Mouse (Mus musculus) liver, embryonic 14.5 days (tissue): ENCODE results near the gene Anxa9. TPM values are rescaled to one million over a fixed set of nuclear protein-coding genes. Genes with fewer than 3 reads are reported as not detected.
A peak's percentile ranks its signal among the peaks of the same experiment; 100 is the strongest.

Source experiments
- ATAC-seq: fragments of 200-750 bp; cut with Nextera tagmentation; 2 replicates; pipeline ENCODE4 v1.8.0; 2017; ENCODE audit warnings: moderate number of reproducible peaks, mild to moderate bottlenecking, moderate library complexity; ENCODE audit not compliant: insufficient read depth
- DNase-seq, 3 experiments: peaks; one replicate each; pipeline ENCODE4 v3.0.0-alpha.2; 2012 to 2013; ENCODE audit warnings: low read depth in 3 of 3, low spot score in 3 of 3
- H3K27ac ChIP-seq: fragments of 300-500 bp; sonication (generic); 2 replicates; pipeline ENCODE4 v1.5.1; 2014; ENCODE audit warnings: moderate library complexity, mild to moderate bottlenecking, control low read depth, inconsistent platforms
- H3K27me3 ChIP-seq: fragments of 300-500 bp; sonication (generic); 2 replicates; pipeline ENCODE4 v1.6.1; 2014; ENCODE audit warnings: mild to moderate bottlenecking, low read length, moderate library complexity; ENCODE audit not compliant: control insufficient read depth, insufficient read depth
- H3K36me3 ChIP-seq: fragments of 300-500 bp; sonication (generic); replicated peaks from 2 replicates; pipeline ENCODE4 v1.6.1; 2014; ENCODE audit warnings: low read depth; ENCODE audit not compliant: control insufficient read depth, insufficient read depth
- H3K4me1 ChIP-seq, 2 experiments: fragments of 200-500 bp in 1 of 2; fragments of 300-500 bp in 1 of 2; sonication (generic) in 1 of 2; replicated peaks; 2 replicates each; pipeline ENCODE4 v1.6.1; 2012 to 2014; ENCODE audit warnings: antibody characterized with exemption in 1 of 2, inconsistent platforms in 1 of 2, low read length in 1 of 2; ENCODE audit not compliant: control insufficient read depth in 2 of 2, insufficient read depth in 2 of 2
- H3K4me2 ChIP-seq: fragments of 300-500 bp; sonication (generic); 2 replicates; pipeline ENCODE4 v1.6.1; 2014; ENCODE audit warnings: low read depth, mild to moderate bottlenecking, control low read depth, moderate library complexity
- H3K4me3 ChIP-seq, 2 experiments: fragments of 200-500 bp in 1 of 2; fragments of 300-500 bp in 1 of 2; sonication (generic) in 1 of 2; 2 replicates each; pipeline ENCODE4 v1.5.1; 2012 to 2014; ENCODE audit warnings: low read depth in 2 of 2, low read length in 2 of 2, mild to moderate bottlenecking in 2 of 2, control low read depth in 1 of 2, inconsistent platforms in 1 of 2, moderate library complexity in 1 of 2; ENCODE audit not compliant: insufficient read depth in 1 of 2
- H3K9ac ChIP-seq: fragments of 300-500 bp; sonication (generic); replicated peaks from 2 replicates; pipeline ENCODE4 v1.6.1; 2014; ENCODE audit warnings: mild to moderate bottlenecking, control low read depth, moderate library complexity
- H3K9me3 ChIP-seq: fragments of 300-500 bp; sonication (generic); 2 replicates; pipeline ENCODE4 v1.6.1; 2016; ENCODE audit warnings: low read length, mixed read lengths; ENCODE audit not compliant: control insufficient read depth
- CTCF ChIP-seq: IDR thresholded peaks from 2 replicates; pipeline ENCODE4 v1.5.1; 2016; ENCODE audit warnings: antibody characterized with exemption, low read depth, control low read depth
- EP300 ChIP-seq: IDR thresholded peaks from 2 replicates; pipeline ENCODE4 v1.6.1; 2016; ENCODE audit warnings: antibody characterized with exemption, low read depth
- WGBS: fragments of 180-500 bp; shearing (Covaris S2); extraction: QIAGEN DNeasy Blood & Tissue Kit; methylation state at CpG from one replicate; pipeline ENCODE4 v1.1.7; 2014; ENCODE audit not compliant: insufficient replicate concordance; 5-methylcytosine and 5-hydroxymethylcytosine counted together
- polyA plus RNA-seq, 2 experiments: library from polyadenylated mRNA; depleted of rRNA in 1 of 2; stranded (reverse) in 1 of 2; unstranded in 1 of 2; fragments of >200 nt; fragmentation: Nextera tagmentation in 1 of 2; extraction: Ambion mirVana in 1 of 2; gene quantifications; 2 replicates each; pipeline versions ENCODE4 v1.2.1 to v1.2.3; 2012 to 2014

Anxa9 gene
- polyA plus RNA-seq, 2 experiments, result 2.6 to 2.8 TPM

DNA sequence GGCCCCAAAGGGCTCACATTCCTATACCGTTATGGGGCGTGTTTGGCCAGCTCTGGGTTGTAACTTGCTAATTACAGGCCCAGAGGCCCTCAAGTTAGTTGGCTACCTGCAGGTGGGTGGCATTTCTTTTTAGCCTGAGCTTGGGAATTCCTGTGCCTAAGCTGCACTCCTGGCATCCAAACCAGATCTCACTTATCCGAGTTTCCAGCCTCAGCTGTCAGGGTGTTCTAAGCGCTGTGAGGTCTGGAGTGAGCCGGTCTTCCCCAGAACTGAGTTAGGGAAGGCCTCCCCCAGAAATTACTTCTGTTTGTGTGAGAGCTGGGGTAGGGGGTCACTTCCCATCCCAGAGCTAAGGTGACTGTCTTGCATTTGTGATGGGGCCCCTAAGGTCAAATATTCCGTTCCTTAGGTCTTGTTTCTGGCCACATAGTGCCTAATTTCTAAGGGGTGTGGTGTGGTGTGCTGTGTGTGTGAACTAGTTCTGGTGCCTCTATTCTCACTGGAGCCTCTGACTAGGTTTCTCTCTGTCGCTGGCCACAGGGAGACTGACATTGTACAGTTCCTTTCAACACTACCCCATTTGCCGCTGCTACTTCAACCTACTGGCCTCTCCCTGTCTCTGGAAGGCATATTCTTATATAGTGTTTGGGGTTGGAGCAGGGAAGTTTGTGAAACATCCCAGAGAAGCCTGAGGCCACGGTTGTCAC is 9.0 kb upstream of the Anxa9 start:
- TF ChIP-seq EP300 (no peak), CTCF (no peak)
- peak overlapping the region; percentile 80 to 93 for H3K4me3 ChIP-seq
- H3K4me2 ChIP-seq, result peak overlapping the region; percentile 99
- H3K36me3 ChIP-seq, result peaks cover 17% of the 10 kb centered on the region
- peaks cover 45 to 62% of the 10 kb centered on the region in 2 experiments for H3K4me1 ChIP-seq
- WGBS, result 5% methylated on average over 9 of the region's 9 CpGs
- H3K9me3 ChIP-seq, result no peaks in the 10 kb centered on the region
- H3K27ac ChIP-seq, result peak overlapping the region; percentile 75
- H3K27me3 ChIP-seq, result no peaks in the 10 kb centered on the region
- ATAC-seq (no peak; the same call in 1 of the 2 replicates), DNase-seq (no peak)
- peak overlapping the region; percentile 97 for H3K9ac ChIP-seq

- under 1% methylated on average over 64 of the region's 71 CpGs for WGBS
- ATAC-seq, result peak; percentile 87
These were observed 8.3 kb upstream of the Anxa9 start for GRCm38 (mm10) chr3:95315094-95315843.

DNA sequence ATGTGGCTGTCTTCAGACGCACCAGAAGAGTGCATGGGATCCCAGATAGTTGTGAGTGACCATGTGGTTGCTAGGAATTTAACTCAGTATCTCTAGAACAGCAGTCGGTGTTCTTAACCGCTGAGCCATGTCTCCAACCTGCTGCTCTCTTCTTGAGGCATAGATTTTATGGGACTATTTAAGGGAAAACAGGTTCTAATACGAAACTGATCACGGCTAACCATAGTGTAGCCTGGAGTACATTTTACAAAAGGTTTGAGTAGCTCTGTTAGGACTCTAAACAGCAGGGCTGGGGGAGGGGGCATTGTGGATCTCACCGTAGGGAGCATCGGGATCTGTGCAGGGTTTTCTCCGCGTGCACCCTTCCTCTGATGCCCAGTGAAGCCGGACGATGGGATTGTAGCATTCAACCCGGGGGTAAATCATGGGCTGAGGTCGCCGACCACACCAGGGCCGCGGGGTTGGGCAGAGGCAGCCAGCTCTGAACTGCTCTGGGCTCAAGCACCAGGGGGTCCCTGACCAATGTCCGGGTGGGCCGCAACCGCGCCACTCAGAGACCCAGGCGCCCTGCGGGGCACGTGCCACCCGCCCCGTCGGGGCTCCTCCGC is 7.6 kb upstream of the Anxa9 start, which contains the start of gene Cers2:
Gene Cers2, plus strand, starts transcription at position 306 of the 608 bp plus-strand sequence.
- Histone ChIP-seq H3K4me1 (peaks cover 45 to 60% of the 10 kb centered on the region in 2 experiments), H3K9me3 (no peaks in the 10 kb centered on the region), H3K4me3 (peak within 1 kb of the TSS; percentile 80 to 93), H3K27ac (peak within 1 kb of the TSS; percentile 89), H3K4me2 (peak within 1 kb of the TSS; percentile 99), H3K27me3 (no peaks in the 10 kb centered on the region), H3K36me3 (peaks cover 5% of the 10 kb centered on the region), H3K9ac (peak within 1 kb of the TSS; percentile 97)
- WGBS, result 2% methylated on average over 27 of the region's 27 CpGs
- no peak for TF ChIP-seq CTCF
- TF ChIP-seq EP300, result no peak
- 0 out of 2 replicates have a peak, but pooled peaks have one; percentile 0 for ATAC-seq
- no peak for DNase-seq

More at GRCm38 (mm10) chr3:95315094-95315843, 8.3 kb upstream of the Anxa9 start:
- peak; percentile 81 to 86 (median 82) for DNase-seq
- peak overlapping the region; percentile 97 for H3K9ac ChIP-seq
- H3K4me1 ChIP-seq, result peaks cover 45 to 63% of the 10 kb centered on the region in 2 experiments
- peak overlapping the region; percentile 80 to 93 for H3K4me3 ChIP-seq
- H3K27me3 ChIP-seq, result no peaks in the 10 kb centered on the region
- TF ChIP-seq EP300, result no peak
- TF ChIP-seq CTCF, result peak; percentile 70
- peaks cover 10% of the 10 kb centered on the region for H3K36me3 ChIP-seq
- H3K27ac ChIP-seq, result peak overlapping the region; percentile 75
- peak overlapping the region; percentile 99 for H3K4me2 ChIP-seq
- no peaks in the 10 kb centered on the region for H3K9me3 ChIP-seq

DNA sequence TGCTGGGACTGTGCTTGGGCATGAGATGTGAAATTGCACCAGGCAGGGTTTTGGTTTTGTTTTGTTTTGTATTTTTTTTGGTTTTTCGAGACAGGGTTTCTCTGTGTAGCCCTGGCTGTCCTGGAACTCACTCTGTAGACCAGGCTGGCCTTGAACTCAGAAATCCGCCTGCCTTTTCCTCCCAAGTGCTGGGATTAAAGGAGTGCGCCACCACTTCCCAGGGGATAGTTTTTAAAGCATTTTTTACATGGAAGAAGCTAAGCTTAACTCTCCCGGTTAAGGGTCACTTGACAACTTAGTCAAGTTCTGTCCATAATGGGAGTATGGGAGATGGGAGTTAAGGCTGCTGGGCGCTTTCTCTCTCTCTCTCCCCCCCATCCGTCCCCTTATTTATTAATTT is 7.1 kb upstream of the Anxa9 start:
- Histone ChIP-seq H3K4me1 (peaks cover 45 to 58% of the 10 kb centered on the region in 2 experiments), H3K4me3 (peak overlapping the region; percentile 80 to 93), H3K27me3 (no peaks in the 10 kb centered on the region), H3K9me3 (no peaks in the 10 kb centered on the region), H3K9ac (peak overlapping the region; percentile 97), H3K36me3 (no peaks in the 10 kb centered on the region; the same call in 1 of the 2 replicates), H3K27ac (peak overlapping the region; percentile 89), H3K4me2 (peak overlapping the region; percentile 99)
- 32% methylated on average over 6 of the region's 6 CpGs for WGBS
- no peak for DNase-seq
- no peak for ATAC-seq
- TF ChIP-seq CTCF (no peak), EP300 (no peak)
